Mouse (Mus musculus) liver, embryonic 11.5 days (tissue): ENCODE data around the gene Nxnl2. TPM values are rescaled to one million over a fixed set of nuclear protein-coding genes. Genes with fewer than 3 reads are reported as not detected.

ENCODE experiments used
- ATAC-seq: fragments of 200-750 bp; cut with Nextera tagmentation; replicated peaks from 2 replicates; pipeline ENCODE4 v1.8.0; 2017; ENCODE audit warnings: moderate number of reproducible peaks, mild to moderate bottlenecking, moderate TSS enrichment, moderate library complexity; ENCODE audit not compliant: low FRiP score
- DNase-seq: peaks from one replicate; pipeline ENCODE4 v3.0.0-alpha.2; 2017; ENCODE audit warnings: low spot score
- H3K27ac ChIP-seq: fragments of 300-500 bp; sonication (generic); 2 replicates; pipeline ENCODE4 v1.5.1; 2014; ENCODE audit warnings: mild to moderate bottlenecking, low read depth, low read length, control low read depth
- H3K27me3 ChIP-seq: fragments of 300-500 bp; sonication (generic); replicated peaks from 2 replicates; pipeline ENCODE4 v1.6.1; 2014; ENCODE audit warnings: low read length, mixed read lengths; ENCODE audit not compliant: control insufficient read depth, insufficient read depth
- H3K36me3 ChIP-seq: fragments of 300-500 bp; sonication (generic); 2 replicates; pipeline ENCODE4 v1.6.1; 2014; ENCODE audit warnings: mild to moderate bottlenecking, low read length, moderate library complexity, mixed read lengths; ENCODE audit not compliant: control insufficient read depth, insufficient read depth
- H3K4me1 ChIP-seq: fragments of 300-500 bp; sonication (generic); replicated peaks from 2 replicates; pipeline ENCODE4 v1.6.1; 2014; ENCODE audit warnings: low read length, mixed read lengths; ENCODE audit not compliant: control insufficient read depth, insufficient read depth
- H3K4me2 ChIP-seq: fragments of 300-500 bp; sonication (generic); 2 replicates; pipeline ENCODE4 v1.6.1; 2014; ENCODE audit warnings: mild to moderate bottlenecking, control low read depth, moderate library complexity
- H3K4me3 ChIP-seq: fragments of 300-500 bp; sonication (generic); 2 replicates; pipeline ENCODE4 v1.5.1; 2014; ENCODE audit warnings: low read depth, low read length, control low read depth
- H3K9ac ChIP-seq: fragments of 300-500 bp; sonication (generic); 2 replicates; pipeline ENCODE4 v1.6.1; 2014; ENCODE audit warnings: low read depth, low read length, control low read depth
- H3K9me3 ChIP-seq: fragments of 300-500 bp; sonication (generic); 2 replicates; pipeline ENCODE4 v1.6.1; 2016; ENCODE audit warnings: low read length, inconsistent platforms, mixed read lengths; ENCODE audit not compliant: control insufficient read depth
- WGBS: fragments of 180-500 bp; shearing (Covaris S2); extraction: QIAGEN DNeasy Blood & Tissue Kit; methylation state at CpG from one replicate; pipeline ENCODE4 v1.1.7; 2014; 5-methylcytosine and 5-hydroxymethylcytosine counted together
- polyA plus RNA-seq: library from polyadenylated mRNA; unstranded; fragments of >200 nt; fragmentation: Nextera tagmentation; extraction: Ambion mirVana; gene quantifications from 2 replicates; pipeline ENCODE4 v1.2.1, GENCODE M21; 2014

Nxnl2 gene
- polyA plus RNA-seq, 1 experiment from 2014 or later, result 0.43 TPM

DNA sequence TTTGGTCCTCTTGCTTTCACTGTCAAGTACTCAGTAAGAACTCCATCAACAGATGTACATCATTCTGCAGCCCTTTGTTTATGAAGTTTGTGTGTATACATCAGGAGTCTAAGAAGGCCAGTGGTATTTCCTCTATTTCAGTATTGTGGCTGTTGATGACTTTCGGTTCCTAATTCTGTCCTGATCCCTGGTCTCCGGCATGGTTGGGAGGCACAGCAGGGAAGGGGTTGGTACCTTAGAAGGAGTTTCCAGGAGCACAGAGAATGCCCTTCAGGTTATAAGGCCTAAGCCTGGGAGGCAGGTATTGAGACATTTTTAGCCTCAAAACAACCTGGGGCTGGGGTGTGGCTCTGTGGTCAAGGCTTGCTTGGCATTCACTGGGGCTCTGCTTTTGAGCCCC, 9.2 kb upstream of the Nxnl2 start:
- WGBS, result 77% methylated on average over 2 of the region's 2 CpGs
- Histone ChIP-seq H3K27ac (no peak overlapping the region), H3K9ac (no peak overlapping the region), H3K4me3 (no peak overlapping the region), H3K4me2 (no peak overlapping the region), H3K27me3 (no peaks in the 10 kb centered on the region), H3K36me3 (no peaks in the 10 kb centered on the region; the same call in 1 of the 2 replicates), H3K4me1 (no peaks in the 10 kb centered on the region), H3K9me3 (no peaks in the 10 kb centered on the region; the same call in 1 of the 2 replicates)
- DNase-seq, result no peak
- ATAC-seq, result no peak

GRCm38 (mm10) chr13:51162246-51162645, 8.6 kb upstream of the Nxnl2 start:
- WGBS, result 85% methylated on average over 6 of the region's 6 CpGs
- Histone ChIP-seq H3K4me2 (no peak overlapping the region), H3K4me3 (no peak overlapping the region), H3K27ac (no peak overlapping the region), H3K4me1 (no peaks in the 10 kb centered on the region), H3K36me3 (no peaks in the 10 kb centered on the region; the same call in 1 of the 2 replicates), H3K27me3 (no peaks in the 10 kb centered on the region), H3K9ac (no peak overlapping the region), H3K9me3 (no peaks in the 10 kb centered on the region; the same call in 1 of the 2 replicates)
- ATAC-seq, result no peak
- DNase-seq, result no peak

DNA sequence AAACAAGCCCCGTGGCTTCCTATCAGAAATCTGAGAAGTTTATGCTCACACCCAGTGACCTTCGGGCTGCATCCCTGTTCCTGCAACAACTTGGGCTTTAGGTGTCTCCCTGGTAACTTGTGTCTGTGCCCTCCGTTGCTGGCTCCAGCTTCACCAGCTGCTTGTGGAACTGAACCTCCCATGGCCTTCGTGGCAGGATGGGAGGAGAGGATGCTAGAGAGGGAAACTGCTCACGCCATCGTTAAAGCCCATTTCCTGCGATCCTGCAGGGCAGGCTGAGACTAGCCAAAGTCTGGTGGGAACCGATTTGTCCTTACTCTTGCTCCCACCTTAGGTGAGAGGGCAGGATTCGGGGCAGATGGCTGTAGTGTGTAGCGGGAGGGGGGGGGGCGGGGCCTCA, 4.1 kb upstream of the Nxnl2 start:
- DNase-seq (no peak), ATAC-seq (no peak)
- Histone ChIP-seq H3K4me1 (no peaks in the 10 kb centered on the region; the same call in 1 of the 2 replicates), H3K4me3 (no peak overlapping the region), H3K9ac (no peak overlapping the region), H3K36me3 (no peaks in the 10 kb centered on the region), H3K27me3 (peaks cover 13% of the 10 kb centered on the region), H3K9me3 (no peaks in the 10 kb centered on the region; the same call in 1 of the 2 replicates), H3K4me2 (no peak overlapping the region), H3K27ac (no peak overlapping the region)
- WGBS, result 51% methylated on average over 11 of the region's 11 CpGs

- ATAC-seq, result no peak
- no peak for DNase-seq
Measured at GRCm38 (mm10) chr13:51170215-51170614, 607 bp upstream of the Nxnl2 start.

DNA sequence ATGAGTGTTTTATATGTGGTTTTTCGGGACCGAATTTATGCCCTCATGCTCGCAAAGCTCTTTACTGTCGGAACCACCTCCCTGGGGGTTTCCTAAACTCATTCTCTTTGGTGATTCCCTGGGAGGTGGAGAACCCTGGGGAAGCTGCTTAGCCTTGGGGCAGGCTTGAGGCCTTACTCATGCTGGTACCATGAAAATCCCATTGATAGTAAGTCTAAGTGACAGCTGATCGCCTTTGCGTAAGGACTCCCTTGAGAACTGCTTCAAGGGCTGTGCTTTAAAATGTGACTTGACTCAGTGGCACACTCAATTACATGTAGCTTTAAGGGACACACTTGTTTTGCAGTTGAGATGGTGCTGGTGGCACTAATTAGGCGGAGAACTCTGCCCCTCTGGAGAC, 1.8 kb downstream of the Nxnl2 start:
- Histone ChIP-seq H3K9ac (no peak overlapping the region), H3K36me3 (no peaks in the 10 kb centered on the region), H3K27ac (no peak overlapping the region), H3K4me2 (no peak overlapping the region), H3K4me3 (no peak overlapping the region), H3K9me3 (0 out of 2 replicates have a peak, but pooled peaks cover 3% of the 10 kb centered on the region), H3K4me1 (no peaks in the 10 kb centered on the region; the same call in 1 of the 2 replicates), H3K27me3 (peaks cover 23% of the 10 kb centered on the region)
- WGBS, result 93% methylated on average over 7 of the region's 7 CpGs
- DNase-seq (no peak), ATAC-seq (no peak)

More at GRCm38 (mm10) chr13:51170215-51170614, 607 bp upstream of the Nxnl2 start:
- Histone ChIP-seq H3K4me1 (no peaks in the 10 kb centered on the region; the same call in 1 of the 2 replicates), H3K9me3 (0 out of 2 replicates have a peak, but pooled peaks cover 3% of the 10 kb centered on the region), H3K36me3 (no peaks in the 10 kb centered on the region), H3K27ac (no peak overlapping the region), H3K27me3 (peaks cover 23% of the 10 kb centered on the region), H3K4me2 (peak overlapping the region; percentile 94), H3K4me3 (peak overlapping the region; percentile 48), H3K9ac (no peak overlapping the region)
- 22% methylated on average over 11 of the region's 11 CpGs for WGBS

- WGBS, result 79% methylated on average over 10 of the region's 10 CpGs
- no peak for ATAC-seq
- DNase-seq, result no peak
Measured at GRCm38 (mm10) chr13:51178932-51179331, 8.1 kb downstream of the Nxnl2 start.

GRCm38 (mm10) chr13:51179362-51179761, 8.5 kb downstream of the Nxnl2 start:
- Histone ChIP-seq H3K4me3 (no peak overlapping the region), H3K9me3 (no peaks in the 10 kb centered on the region), H3K36me3 (no peaks in the 10 kb centered on the region), H3K9ac (no peak overlapping the region), H3K27me3 (no peaks in the 10 kb centered on the region), H3K4me1 (no peaks in the 10 kb centered on the region), H3K4me2 (no peak overlapping the region), H3K27ac (no peak overlapping the region)
- DNase-seq (no peak), ATAC-seq (no peak)
- 42% methylated on average over 3 of the region's 3 CpGs for WGBS

More at GRCm38 (mm10) chr13:51178932-51179331, 8.1 kb downstream of the Nxnl2 start:
- H3K27ac ChIP-seq, result no peak overlapping the region
- H3K4me2 ChIP-seq, result no peak overlapping the region
- no peaks in the 10 kb centered on the region for H3K9me3 ChIP-seq
- H3K36me3 ChIP-seq, result no peaks in the 10 kb centered on the region
- no peak overlapping the region for H3K9ac ChIP-seq
- no peak overlapping the region for H3K4me3 ChIP-seq
- no peaks in the 10 kb centered on the region for H3K4me1 ChIP-seq
- no peaks in the 10 kb centered on the region for H3K27me3 ChIP-seq

DNA sequence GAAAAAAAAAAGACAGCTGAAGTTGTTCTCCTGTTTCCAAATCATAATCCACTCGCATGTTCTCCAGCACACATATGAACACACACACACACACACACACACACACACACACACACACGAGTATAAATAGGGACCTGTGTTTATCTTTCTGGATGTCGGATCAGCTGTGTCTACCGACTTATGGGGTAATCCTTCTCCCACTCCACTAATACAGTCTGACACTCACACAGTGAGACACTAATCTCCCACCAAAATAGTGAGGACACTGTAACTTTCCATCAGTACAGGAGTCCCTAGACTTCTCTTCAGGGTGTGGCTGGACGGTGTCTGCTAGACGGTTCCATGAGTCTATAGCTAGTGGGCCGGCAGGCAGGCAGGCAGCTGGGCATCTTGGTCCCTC, 11.4 kb downstream of the Nxnl2 start:
- H3K27ac ChIP-seq, result no peak overlapping the region
- H3K4me3 ChIP-seq, result no peak overlapping the region
- no peaks in the 10 kb centered on the region for H3K36me3 ChIP-seq
- 84% methylated on average over 7 of the region's 7 CpGs for WGBS
- H3K9ac ChIP-seq, result no peak overlapping the region
- H3K27me3 ChIP-seq, result no peaks in the 10 kb centered on the region
- no peak overlapping the region for H3K4me2 ChIP-seq
- ATAC-seq (no peak), DNase-seq (no peak)
- H3K9me3 ChIP-seq, result no peaks in the 10 kb centered on the region; the same call in 1 of the 2 replicates
- H3K4me1 ChIP-seq, result no peaks in the 10 kb centered on the region

GRCm38 (mm10) chr13:51184896-51185295, 14.1 kb downstream of the Nxnl2 start:
- no peaks in the 10 kb centered on the region for H3K36me3 ChIP-seq
- no peaks in the 10 kb centered on the region for H3K4me1 ChIP-seq
- no peaks in the 10 kb centered on the region for H3K27me3 ChIP-seq
- ATAC-seq (no peak), DNase-seq (no peak)
- no peak overlapping the region for H3K9ac ChIP-seq
- H3K4me3 ChIP-seq, result no peak overlapping the region
- no peak overlapping the region for H3K4me2 ChIP-seq
- 75% methylated on average over 3 of the region's 3 CpGs for WGBS
- no peaks in the 10 kb centered on the region; the same call in 1 of the 2 replicates for H3K9me3 ChIP-seq
- H3K27ac ChIP-seq, result no peak overlapping the region
